Mouse (Mus musculus) spleen, postnatal 10 days (tissue): ENCODE measurements around the gene Gm45140.

Experiments
- DNase-seq, 2 experiments: peaks; one replicate each; pipeline ENCODE4 v3.0.0; 2021 to 2022; ENCODE audit warnings: low spot score in 2 of 2

The Gm45140 gene

GRCm38 (mm10) chr6:87799576-87799975, 36.0 kb downstream of the Gm45140 start:
- peak in 1 of 2 experiments; percentile 14 for DNase-seq

- DNase-seq = no peak
Observed at GRCm38 (mm10) chr6:87797321-87797720, 38.3 kb downstream of the Gm45140 start.

GRCm38 (mm10) chr6:87796251-87796880, 39.2 kb downstream of the Gm45140 start:
- no peak for DNase-seq

GRCm38 (mm10) chr6:87795385-87796150, 40.0 kb downstream of the Gm45140 start:
- no peak for DNase-seq

- no peak for DNase-seq
Observed at GRCm38 (mm10) chr6:87793821-87794510, 41.6 kb downstream of the Gm45140 start.

- DNase-seq = peak in 1 of 2 experiments; percentile 14
Observed at GRCm38 (mm10) chr6:87791826-87792225, 43.8 kb downstream of the Gm45140 start.

DNA sequence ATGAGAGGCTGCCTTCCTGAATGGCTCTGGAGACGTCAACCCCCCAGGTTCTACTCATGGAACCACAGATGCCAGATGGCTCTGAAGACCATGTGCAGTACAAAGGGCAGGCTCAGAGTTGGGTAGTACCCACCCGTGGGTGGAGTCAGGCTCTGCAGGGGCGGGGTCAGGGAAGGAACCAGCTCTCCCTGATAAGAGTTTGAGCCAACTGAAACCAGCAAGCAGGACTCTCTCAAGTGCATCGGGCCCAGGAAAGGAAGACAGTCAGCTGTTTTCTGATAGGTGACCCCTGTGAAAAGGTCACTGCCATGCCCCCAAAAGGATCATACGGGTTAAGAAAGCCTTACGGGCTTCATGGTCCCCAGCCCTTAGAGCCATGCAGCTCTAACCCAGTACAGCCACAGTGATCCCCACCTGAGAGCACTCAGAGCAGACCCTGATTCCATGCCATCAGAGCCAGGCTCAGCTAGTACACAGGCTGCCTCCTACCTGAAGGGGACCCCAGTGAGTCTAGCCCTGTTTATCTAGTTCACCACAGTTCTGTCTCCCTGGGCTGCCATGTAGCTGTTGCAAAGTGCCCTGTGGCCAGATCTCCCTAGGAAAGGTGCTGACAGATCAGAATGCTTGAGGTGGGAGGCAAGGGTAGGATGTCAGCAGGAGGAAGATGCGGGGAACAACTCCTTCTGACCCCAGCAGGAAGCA, 44.7 kb downstream of the Gm45140 start:
- peak; percentile 84 to 95 for DNase-seq

DNA sequence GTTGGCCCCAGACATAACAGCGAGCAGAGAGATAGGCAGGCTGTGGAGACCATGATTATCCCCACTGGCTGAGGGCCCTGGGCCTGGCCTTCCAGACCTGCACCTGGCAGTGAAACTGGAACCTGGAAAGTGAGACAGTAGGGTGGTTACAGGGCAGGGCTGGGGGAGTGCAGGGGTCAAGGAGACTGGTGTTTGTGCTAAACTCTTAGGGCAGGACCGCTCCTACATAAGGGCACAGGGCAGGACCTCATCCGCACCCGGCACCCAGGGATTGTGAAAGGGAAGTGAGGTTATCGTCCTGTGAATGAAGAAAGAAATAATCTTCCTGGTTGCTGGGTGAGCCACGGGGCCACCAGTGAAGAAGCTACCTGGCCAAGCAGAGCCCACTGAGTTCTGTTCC, 45.8 kb downstream of the Gm45140 start:
- peak; percentile 38 to 44 for DNase-seq

DNA sequence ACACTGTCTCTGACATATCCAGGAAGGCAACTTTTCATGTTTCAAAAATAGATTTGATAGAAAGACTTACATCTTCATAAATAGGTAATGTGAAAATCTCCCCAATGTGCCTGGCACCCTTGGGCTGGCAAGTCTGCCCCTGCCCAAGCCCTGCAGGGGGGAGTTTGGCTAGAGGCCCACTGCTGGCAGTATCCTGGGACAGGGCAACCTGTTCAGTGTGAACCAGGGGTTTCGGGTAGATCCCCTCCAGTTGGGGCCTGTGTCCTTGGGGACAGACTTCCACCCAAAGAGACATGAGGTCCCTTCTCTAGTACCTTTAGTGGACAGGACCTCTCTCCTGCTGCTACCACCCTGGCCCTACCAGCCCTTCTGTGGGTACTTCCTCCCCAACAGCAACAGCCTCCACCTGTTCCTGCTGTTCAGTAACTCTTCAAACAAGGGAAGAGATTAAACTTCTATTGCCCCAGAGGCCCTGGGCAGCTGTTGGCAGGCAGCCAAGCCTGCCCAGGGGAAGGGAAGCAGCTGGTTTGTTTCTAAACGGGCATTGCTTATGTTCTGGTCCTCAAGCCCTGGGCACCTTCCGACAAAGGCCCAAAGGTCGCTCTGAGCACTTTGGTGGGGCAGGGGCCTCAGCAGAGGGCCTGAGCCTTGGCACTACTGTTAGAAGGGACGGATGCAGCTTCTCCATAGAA, 46.6 kb downstream of the Gm45140 start:
- peak; percentile 65 to 69 for DNase-seq

DNA sequence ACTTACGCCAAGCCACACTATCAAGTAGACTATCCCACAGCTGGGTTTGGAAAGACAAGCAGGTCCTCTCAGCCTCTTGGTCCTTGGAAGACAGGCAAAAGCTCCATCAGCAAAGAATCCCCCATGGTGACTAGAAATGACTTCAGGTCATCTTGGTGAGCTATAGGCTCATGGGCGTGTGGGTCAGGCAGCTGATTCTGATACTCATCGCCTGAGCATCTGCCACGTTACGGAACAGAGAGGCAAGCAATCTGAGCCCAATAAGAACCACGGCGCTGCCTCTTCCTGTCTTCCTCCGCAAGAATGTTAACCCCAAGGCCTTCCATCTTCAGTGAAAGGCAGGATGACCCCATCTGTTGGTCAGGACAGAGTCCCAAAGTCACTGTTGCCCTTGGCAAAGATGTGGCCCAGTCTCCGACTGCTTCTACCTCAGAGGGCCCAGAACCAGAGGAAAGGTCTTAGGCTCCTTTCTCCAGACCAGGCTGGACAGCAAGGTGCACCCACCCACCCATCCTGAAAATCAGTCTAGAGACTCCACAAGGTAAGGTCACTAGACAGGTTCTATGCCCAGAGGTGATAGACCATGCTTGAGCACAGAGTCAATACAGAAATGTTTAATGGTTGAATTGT, 47.2 kb downstream of the Gm45140 start:
- DNase-seq = peak in 1 of 2 experiments; percentile 18

- peak; percentile 26 for DNase-seq
Observed at GRCm38 (mm10) chr6:87787108-87787890, 48.3 kb downstream of the Gm45140 start.

GRCm38 (mm10) chr6:87786621-87787020, 49.0 kb downstream of the Gm45140 start:
- DNase-seq = peak in 1 of 2 experiments; percentile 4

DNA sequence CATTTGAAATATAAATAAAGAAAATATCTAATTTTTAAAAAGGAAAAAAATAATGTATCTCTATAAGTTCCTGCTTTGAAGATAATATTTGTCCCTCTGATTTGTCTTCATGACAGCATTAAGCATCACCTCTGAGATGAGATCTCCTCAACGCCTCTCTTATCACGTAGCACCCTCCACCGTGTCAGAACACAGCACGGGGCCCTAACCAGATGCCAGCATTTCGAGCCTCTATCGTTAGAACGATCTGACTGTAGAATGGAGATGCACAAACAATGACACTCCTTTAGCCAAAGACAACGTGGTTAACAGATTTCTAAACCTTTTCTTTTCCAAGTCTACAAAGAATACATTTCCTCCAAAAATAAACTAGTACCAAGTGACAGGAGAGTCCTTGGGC, 51.6 kb downstream of the Gm45140 start:
- DNase-seq = peak in 1 of 2 experiments; percentile 4

DNA sequence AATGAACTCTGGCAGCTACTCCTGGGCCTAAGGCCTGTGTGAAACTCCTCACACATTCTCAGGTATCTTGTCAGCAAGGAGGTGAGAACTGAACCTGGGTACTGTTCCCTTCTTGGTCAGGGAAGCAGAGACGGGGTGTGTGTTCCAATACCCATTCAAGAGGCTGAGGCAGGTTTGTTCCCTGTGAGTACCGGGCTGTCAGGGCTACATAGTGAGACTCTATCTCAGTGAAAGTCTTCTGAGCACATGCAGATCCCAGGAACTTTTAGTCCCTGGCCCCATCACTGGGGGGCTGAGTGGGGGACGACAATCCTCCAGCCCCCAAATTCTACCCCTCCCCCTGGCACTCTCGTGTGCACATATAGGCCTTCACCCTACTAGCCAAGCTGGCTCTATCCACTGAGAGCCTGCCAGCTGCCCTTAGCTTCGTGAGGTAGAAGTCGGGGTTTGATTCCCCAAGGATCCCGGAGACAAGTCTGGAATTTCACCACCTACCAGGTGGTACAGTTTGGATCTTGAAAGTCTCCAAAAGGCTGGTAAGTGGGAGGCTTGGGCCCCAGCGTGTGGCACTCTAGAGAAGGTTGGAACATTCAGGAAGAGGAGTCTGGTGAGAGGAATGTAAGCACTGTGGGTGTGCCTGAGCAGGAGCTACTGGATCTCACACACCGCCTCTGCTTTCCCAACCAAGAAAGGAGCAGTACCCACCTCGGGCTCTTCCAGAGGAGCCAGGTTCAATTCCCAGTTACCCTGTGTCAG, 54.9 kb downstream of the Gm45140 start:
- no peak for DNase-seq

- DNase-seq = peak in 1 of 2 experiments; percentile 28
Observed at GRCm38 (mm10) chr6:87779174-87780165, 56.1 kb downstream of the Gm45140 start.

GRCm38 (mm10) chr6:87778294-87779173, 57.1 kb downstream of the Gm45140 start:
- DNase-seq = peak in 1 of 2 experiments; percentile 54

- DNase-seq = peak; percentile 24 to 58
Observed at GRCm38 (mm10) chr6:87777842-87778241, 57.8 kb downstream of the Gm45140 start, which contains the start of gene Gp9. Gene Gp9 (plus strand): TSS chr6:87778072.
